Mouse (Mus musculus) megakaryocyte, embryonic 14.5 days (primary cell): ENCODE measurements around the gene 5730522E02Rik.

ENCODE experiments used
- FLI1 ChIP-seq: IDR thresholded peaks from 2 replicates; pipeline ENCODE4 v1.6.1; 2012; ENCODE audit warnings: low read length, inconsistent platforms, mixed read lengths
- GATA1 ChIP-seq: IDR thresholded peaks from 3 replicates; pipeline ENCODE4 v1.6.1; 2012; ENCODE audit warnings: mixed read lengths, low read length, inconsistent platforms, borderline replicate concordance

DNA sequence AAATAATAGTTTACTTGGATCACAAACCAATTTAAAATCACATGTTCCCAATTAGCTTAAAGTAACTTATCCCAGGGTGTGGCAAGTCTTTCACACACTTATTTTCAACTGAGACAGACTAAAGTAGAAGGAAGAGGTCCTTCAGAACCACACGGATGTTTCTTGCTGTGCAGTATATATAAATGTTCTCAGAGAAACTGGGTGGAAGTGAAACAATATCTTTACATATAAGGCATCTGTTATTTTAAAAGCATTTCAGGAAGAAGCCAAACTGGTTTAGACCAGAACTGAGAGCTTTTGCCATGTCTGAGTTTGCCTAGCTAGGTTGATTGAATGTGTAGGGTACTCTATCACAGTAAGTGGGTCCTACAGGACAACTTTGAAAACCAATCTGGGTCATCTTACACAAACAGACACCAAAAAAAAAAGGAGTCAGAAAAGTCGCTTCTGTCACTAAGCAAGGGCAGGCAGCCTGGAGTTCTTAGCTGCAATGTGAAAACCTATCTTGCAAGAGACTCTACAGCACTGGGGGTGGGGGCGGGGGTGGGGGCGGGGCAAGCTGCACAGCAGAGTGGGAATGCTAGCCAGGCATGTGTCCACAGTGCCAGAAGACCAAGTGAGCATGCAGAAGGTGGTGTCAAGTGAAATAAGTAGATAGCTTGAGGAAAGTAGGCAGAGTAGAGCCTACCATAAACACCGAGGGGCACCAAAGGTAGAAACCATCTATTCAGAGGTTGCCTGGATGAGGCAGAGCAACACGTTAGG lies 463.3 kb downstream of the 5730522E02Rik start:
- TF ChIP-seq GATA1 (no peak), FLI1 (no peak)
